Mouse (Mus musculus) heart, embryonic 11.5 days (tissue): Measurements from ENCODE around the gene Slc25a42. TPM values are rescaled to one million over a fixed set of nuclear protein-coding genes. Genes with fewer than 3 reads are reported as not detected.

Source experiments
- ATAC-seq: fragments of 200-750 bp; cut with Nextera tagmentation; replicated peaks from 2 replicates; pipeline ENCODE4 v1.8.0; 2017; ENCODE audit warnings: moderate library complexity; ENCODE audit not compliant: insufficient number of reproducible peaks, low FRiP score, low TSS enrichment
- H3K27ac ChIP-seq: fragments of 300-500 bp; sonication (generic); 2 replicates; pipeline ENCODE4 v1.5.1; 2014; ENCODE audit warnings: mild to moderate bottlenecking, low read depth, low read length
- H3K27me3 ChIP-seq: fragments of 300-500 bp; sonication (generic); 2 replicates; pipeline ENCODE4 v1.6.1; 2014; ENCODE audit warnings: mild to moderate bottlenecking, low read length, mixed read lengths; ENCODE audit not compliant: control insufficient read depth, insufficient read depth
- H3K36me3 ChIP-seq: fragments of 300-500 bp; sonication (generic); 2 replicates; pipeline ENCODE4 v1.6.1; 2014; ENCODE audit warnings: mild to moderate bottlenecking, low read length, moderate library complexity, mixed read lengths; ENCODE audit not compliant: control insufficient read depth, insufficient read depth
- H3K4me1 ChIP-seq: fragments of 300-500 bp; sonication (generic); 2 replicates; pipeline ENCODE4 v1.6.1; 2014; ENCODE audit warnings: low read length; ENCODE audit not compliant: control insufficient read depth, insufficient read depth
- H3K4me2 ChIP-seq: fragments of 300-500 bp; sonication (generic); 2 replicates; pipeline ENCODE4 v1.6.1; 2014; ENCODE audit warnings: mild to moderate bottlenecking, moderate library complexity
- H3K4me3 ChIP-seq: fragments of 300-500 bp; sonication (generic); 2 replicates; pipeline ENCODE4 v1.5.1; 2014; ENCODE audit warnings: low read depth, low read length
- H3K9ac ChIP-seq: fragments of 300-500 bp; sonication (generic); 2 replicates; pipeline ENCODE4 v1.6.1; 2014; ENCODE audit warnings: mild to moderate bottlenecking, low read depth, low read length, moderate library complexity
- H3K9me3 ChIP-seq: fragments of 300-500 bp; sonication (generic); replicated peaks from 2 replicates; pipeline ENCODE4 v1.6.1; 2016; ENCODE audit warnings: low read length; ENCODE audit not compliant: control insufficient read depth
- WGBS: fragments of 180-500 bp; shearing (Covaris S2); extraction: QIAGEN DNeasy Blood & Tissue Kit; methylation state at CpG from one replicate; pipeline ENCODE4 v1.1.7; 2014; ENCODE audit not compliant: insufficient replicate concordance; 5-methylcytosine and 5-hydroxymethylcytosine counted together
- polyA plus RNA-seq: library from polyadenylated mRNA; unstranded; fragments of >200 nt; fragmentation: Nextera tagmentation; extraction: Ambion mirVana; gene quantifications from 2 replicates; pipeline ENCODE4 v1.2.1, GENCODE M21; 2014

The Slc25a42 gene
- polyA plus RNA-seq, 1 experiment from 2014 or later = 5.2 TPM

DNA sequence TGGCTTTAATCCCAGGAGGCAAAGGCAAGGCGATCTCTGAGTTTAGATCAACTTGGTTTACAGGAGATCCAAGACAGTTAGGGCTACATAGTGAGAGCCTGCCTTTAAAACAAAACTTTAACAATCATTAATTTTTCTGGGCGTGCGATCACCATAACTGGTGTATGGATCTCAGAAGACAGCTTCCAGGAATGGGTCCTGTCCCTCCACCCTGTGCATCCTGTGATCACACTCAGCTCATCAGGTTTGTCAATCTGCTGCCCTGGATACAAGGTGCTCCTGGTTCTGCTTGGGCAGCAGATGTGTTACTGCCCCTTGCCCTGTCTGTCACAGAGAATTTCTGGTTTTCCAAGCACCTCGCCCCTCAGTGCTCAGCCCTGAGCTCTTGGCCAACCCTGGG lies 52.9 kb downstream of the Slc25a42 start:
- no peak overlapping the region for H3K4me3 ChIP-seq
- H3K27ac ChIP-seq = no peak overlapping the region
- peaks cover 24% of the 10 kb centered on the region for H3K27me3 ChIP-seq
- no peak overlapping the region for H3K9ac ChIP-seq
- H3K36me3 ChIP-seq = no peaks in the 10 kb centered on the region
- H3K4me1 ChIP-seq = peaks cover 4% of the 10 kb centered on the region; the same call in 1 of the 2 replicates
- ATAC-seq = no peak
- 81% methylated on average over 4 of the region's 4 CpGs for WGBS
- no peaks in the 10 kb centered on the region for H3K9me3 ChIP-seq
- no peak overlapping the region; the same call in 1 of the 2 replicates for H3K4me2 ChIP-seq

GRCm38 (mm10) chr8:70158069-70158853 lies 53.8 kb downstream of the Slc25a42 start:
- Histone ChIP-seq H3K4me1 (peaks cover 4% of the 10 kb centered on the region; the same call in 1 of the 2 replicates), H3K36me3 (no peaks in the 10 kb centered on the region), H3K4me3 (peak overlapping the region; percentile 48), H3K27ac (no peak overlapping the region), H3K9ac (peak overlapping the region; percentile 65; the same call in 1 of the 2 replicates), H3K9me3 (no peaks in the 10 kb centered on the region), H3K27me3 (peaks cover 21% of the 10 kb centered on the region), H3K4me2 (peak overlapping the region; percentile 72)
- peak; percentile 84 for ATAC-seq
- WGBS = 10% methylated on average over 40 of the region's 40 CpGs

- Histone ChIP-seq H3K36me3 (no peaks in the 10 kb centered on the region), H3K9ac (no peak overlapping the region), H3K9me3 (no peaks in the 10 kb centered on the region), H3K4me3 (no peak overlapping the region), H3K4me1 (peaks cover 4% of the 10 kb centered on the region), H3K27ac (no peak overlapping the region), H3K27me3 (peaks cover 17% of the 10 kb centered on the region), H3K4me2 (no peak overlapping the region)
- 86% methylated on average over 1 of the region's 1 CpGs for WGBS
- ATAC-seq = no peak
Measured at GRCm38 (mm10) chr8:70157240-70157800, 54.8 kb downstream of the Slc25a42 start.

DNA sequence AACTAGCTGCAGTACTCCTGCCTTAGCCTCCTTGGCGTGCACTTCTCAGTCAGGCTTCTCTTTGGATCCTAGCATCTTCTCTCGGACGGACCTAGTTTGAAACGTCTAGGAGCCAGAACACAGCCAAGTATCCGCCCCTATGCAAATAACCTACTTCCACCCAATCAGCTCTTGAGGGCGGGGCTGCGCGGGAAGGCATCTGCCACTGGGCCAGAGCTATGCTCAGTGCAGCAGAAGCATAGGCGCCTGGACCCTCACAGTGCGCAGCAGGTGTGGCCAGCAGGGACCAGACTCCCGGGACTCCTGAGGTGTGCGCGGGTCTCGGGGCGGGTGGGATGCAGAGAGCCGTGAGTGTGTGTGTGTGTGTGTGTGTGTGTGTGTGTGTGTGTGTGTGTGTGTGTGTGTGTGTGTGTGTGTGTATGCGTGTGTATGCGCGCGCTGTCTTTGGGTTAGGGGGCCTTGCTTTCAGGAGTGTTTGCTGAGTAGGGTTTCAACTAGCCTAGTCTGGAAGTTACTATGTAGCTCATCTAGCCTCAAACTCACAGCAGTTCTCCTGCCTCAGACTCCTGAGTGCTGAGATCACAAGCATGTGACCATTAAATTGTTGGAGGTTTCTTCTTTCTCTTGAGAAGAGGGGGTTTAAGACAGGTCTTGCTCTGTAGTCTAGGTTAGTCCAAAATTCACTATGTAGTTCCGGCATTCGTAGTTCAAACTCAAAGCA lies 59.4 kb downstream of the Slc25a42 start:
- Histone ChIP-seq H3K27me3 (peaks cover 21% of the 10 kb centered on the region), H3K4me2 (peak overlapping the region; percentile 55), H3K27ac (no peak overlapping the region), H3K9ac (no peak overlapping the region), H3K4me1 (no peaks in the 10 kb centered on the region; the same call in 1 of the 2 replicates), H3K4me3 (no peak overlapping the region), H3K9me3 (no peaks in the 10 kb centered on the region), H3K36me3 (no peaks in the 10 kb centered on the region)
- ATAC-seq = peak; percentile 84
- WGBS = 13% methylated on average over 22 of the region's 22 CpGs

DNA sequence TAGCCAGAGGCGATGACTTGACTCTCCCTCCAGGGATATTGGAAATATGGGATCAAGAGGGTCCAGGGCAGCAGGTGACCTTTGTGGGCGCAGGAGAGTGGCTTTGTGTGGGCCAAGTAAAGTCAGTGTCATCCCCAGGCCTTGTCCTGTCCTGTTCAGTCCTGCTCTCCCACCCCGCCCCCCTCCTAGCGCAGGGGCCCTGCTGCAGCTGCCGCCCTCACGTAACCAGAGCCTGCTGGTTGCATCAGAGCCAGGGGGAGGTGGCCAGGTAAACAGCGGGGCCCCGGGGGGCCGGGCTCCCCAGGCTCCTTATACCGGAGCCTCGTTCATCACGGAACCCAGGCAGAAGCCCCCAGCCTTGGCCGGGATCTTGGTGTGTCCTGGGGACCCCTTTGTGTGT lies 61.9 kb downstream of the Slc25a42 start:
- no peaks in the 10 kb centered on the region; the same call in 1 of the 2 replicates for H3K4me1 ChIP-seq
- H3K27ac ChIP-seq = no peak overlapping the region
- WGBS = 17% methylated on average over 13 of the region's 13 CpGs
- H3K9me3 ChIP-seq = no peaks in the 10 kb centered on the region
- no peak overlapping the region for H3K4me2 ChIP-seq
- peaks cover 16% of the 10 kb centered on the region for H3K27me3 ChIP-seq
- no peak overlapping the region for H3K9ac ChIP-seq
- ATAC-seq = no peak
- no peak overlapping the region for H3K4me3 ChIP-seq
- H3K36me3 ChIP-seq = peaks cover 7% of the 10 kb centered on the region

- no peak overlapping the region for H3K27ac ChIP-seq
- H3K4me1 ChIP-seq = no peaks in the 10 kb centered on the region
- no peak overlapping the region for H3K4me3 ChIP-seq
- peaks cover 9% of the 10 kb centered on the region; the same call in 1 of the 2 replicates for H3K27me3 ChIP-seq
- no peak overlapping the region for H3K4me2 ChIP-seq
- no peaks in the 10 kb centered on the region for H3K9me3 ChIP-seq
- ATAC-seq = no peak
- H3K36me3 ChIP-seq = peaks cover 15% of the 10 kb centered on the region
- no peak overlapping the region for H3K9ac ChIP-seq
- WGBS = 78% methylated on average over 7 of the region's 7 CpGs
Measured at GRCm38 (mm10) chr8:70147678-70148607, 64.2 kb downstream of the Slc25a42 start.

DNA sequence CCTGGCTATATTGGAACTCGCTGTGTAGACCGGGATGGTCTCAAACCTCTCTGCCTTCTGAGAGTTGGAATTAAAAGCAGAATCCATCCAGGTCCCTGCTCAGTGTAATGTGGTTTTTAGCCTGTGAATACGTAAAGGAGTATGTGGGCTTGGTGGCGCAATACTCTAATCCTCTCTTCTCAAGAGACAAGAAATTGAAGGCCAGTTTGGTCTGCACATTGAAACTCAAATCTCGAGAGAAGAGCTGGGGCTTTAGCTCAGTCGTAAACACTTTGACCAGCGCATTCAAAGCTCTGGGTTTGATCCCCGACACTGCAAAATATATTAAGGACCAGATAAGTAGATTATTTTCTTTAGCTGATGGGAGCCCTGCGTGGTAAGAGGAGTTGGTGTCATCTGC lies 72.1 kb downstream of the Slc25a42 start:
- H3K36me3 ChIP-seq = peaks cover 15% of the 10 kb centered on the region

More for the DNA sequence above, 72.1 kb downstream of the Slc25a42 start:
- peak overlapping the region; percentile 73 for H3K4me2 ChIP-seq
- H3K27ac ChIP-seq = peak overlapping the region; percentile 69
- H3K9me3 ChIP-seq = no peaks in the 10 kb centered on the region
- H3K27me3 ChIP-seq = no peaks in the 10 kb centered on the region
- H3K9ac ChIP-seq = peak overlapping the region; percentile 81
- H3K4me3 ChIP-seq = peak overlapping the region; percentile 76
- H3K4me1 ChIP-seq = peaks cover 14% of the 10 kb centered on the region
- WGBS = 15% methylated on average over 9 of the region's 9 CpGs
- no peak for ATAC-seq
